Mouse (Mus musculus): ENCODE results near the gene Slc25a13.

Slc25a13 gene

DNA sequence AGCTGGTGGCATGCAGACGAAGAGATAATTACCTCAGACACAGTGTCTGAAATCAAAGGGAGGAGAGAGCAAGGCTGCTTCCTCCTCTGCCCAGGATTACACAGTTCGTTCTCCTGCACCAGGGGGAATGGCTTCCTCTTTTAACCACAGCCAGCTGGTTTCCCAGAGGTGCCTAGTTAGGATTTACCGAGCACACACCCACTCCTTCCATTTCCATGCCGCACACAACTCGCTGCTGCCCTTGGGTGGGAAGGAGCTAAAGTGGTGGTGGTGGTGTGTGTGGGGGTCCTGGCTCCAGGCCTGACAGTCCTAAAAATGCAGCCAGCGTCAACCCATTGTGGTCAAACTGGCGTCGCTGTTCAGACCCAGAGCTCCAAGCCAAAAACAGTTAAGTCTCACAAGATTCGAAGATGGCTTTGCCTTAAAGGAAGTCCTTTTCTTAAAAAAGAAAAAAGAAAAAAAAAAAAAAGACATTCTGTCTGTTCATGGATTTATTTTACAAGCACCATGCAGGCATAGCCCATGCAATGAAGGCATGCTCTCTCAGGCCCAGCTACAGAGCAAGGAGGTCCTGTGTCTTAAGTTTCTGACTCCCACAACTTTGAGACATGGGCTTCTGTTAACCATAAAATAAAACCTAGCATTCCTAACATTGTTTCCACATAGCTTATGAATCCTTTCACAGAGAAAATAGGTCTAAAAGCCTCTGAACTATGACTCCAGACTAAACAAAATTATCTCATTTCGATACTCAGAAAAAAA lies 104.0 kb downstream of the Slc25a13 start:
- no peak for DNase-seq (ENCODE audit: low spot score)

DNA sequence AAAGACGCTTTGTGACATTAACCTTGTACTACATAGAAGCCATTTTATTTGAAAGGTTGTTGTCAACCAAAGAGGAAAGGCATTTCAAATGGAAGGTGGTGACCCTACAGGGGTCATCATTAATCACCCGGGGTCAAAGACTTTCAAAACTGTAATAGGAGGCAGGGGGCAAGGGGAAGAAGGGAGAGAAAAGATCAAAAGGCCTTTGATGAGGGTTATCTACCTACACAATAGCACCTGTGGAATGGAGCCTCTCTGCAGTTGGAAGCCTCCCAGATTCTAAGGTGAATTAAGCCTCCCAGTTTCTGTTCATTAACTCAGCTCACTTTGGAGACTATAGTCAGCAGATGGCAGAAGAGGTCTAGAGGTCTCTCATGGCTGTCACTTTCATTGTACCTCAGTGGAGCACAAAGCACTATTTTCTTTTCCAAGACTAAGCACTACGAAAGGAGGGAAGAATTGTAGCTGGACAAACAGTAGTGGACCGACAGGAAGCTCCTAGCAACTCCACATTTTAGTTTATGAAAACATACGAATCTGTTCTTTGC lies 109.5 kb downstream of the Slc25a13 start:
- no peak for DNase-seq (ENCODE audit: low spot score)

DNA sequence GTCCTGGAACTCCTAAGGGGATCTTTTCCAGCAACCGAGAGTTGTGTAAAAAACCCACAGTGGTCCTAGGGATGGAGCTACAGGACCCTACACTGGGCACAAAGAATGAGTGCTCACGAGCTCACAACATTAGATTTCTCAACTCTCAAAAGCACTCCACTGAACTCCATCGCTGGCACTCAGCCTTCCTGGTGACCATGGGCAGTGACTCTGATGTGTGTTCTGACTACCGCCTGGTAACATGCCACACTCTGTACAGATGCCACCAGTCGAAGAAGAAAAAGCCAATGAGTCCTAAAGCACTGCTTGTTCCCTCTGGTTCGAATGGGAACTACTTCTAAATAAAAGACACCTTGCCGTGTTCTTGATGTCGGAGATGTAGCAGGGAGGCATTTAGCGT lies 111.4 kb downstream of the Slc25a13 start:
- DNase-seq (ENCODE audit: low spot score), result no peak

GRCm38 (mm10) chr6:6103469-6103868 lies 113.5 kb downstream of the Slc25a13 start:
- no peak for DNase-seq (ENCODE audit: low spot score)

GRCm38 (mm10) chr6:6101605-6102004 lies 115.4 kb downstream of the Slc25a13 start:
- no peak for DNase-seq (ENCODE audit: low spot score)

GRCm38 (mm10) chr6:6100892-6101480 lies 116.0 kb downstream of the Slc25a13 start:
- DNase-seq (ENCODE audit: low spot score), result no peak

DNA sequence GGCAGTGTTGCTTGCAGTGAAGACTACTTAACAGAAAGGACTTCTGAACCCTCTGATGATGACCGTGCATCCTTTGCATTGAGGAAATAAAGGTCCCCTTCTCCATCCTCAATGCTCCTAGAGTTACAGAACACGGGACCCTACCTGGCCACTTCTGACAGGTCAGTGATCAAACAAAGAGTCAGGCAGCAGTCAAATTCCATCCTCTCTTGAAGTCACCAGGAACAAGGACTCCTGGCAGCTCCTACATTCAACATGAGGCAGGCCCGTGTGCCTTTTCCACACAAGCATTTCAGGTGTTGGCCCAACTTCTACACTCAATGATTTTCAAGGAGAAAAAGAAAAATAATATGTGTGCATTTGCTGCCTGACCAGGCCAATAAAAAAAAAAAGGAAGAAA lies 123.0 kb downstream of the Slc25a13 start:
- DNase-seq (ENCODE audit: low spot score), result no peak

DNA sequence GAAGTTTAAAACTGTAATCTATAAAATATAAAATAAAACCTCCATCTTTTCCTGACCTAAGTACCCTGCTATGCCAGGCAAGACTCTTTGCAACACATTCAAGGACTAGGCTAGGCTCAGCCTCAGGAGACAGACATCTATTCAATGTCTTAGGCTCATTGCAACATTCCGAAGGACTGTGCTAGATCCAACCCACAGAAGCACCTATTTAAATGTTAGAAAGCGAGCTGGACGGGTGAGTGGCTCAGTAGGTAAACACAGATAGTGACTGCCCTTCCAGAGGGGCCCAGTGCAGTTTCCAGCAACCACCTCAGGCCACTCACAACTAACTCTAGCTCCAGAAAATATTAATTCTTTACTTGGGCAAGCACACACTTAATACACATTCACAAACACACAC lies 123.5 kb downstream of the Slc25a13 start:
- no peak for DNase-seq (ENCODE audit: low spot score)

DNA sequence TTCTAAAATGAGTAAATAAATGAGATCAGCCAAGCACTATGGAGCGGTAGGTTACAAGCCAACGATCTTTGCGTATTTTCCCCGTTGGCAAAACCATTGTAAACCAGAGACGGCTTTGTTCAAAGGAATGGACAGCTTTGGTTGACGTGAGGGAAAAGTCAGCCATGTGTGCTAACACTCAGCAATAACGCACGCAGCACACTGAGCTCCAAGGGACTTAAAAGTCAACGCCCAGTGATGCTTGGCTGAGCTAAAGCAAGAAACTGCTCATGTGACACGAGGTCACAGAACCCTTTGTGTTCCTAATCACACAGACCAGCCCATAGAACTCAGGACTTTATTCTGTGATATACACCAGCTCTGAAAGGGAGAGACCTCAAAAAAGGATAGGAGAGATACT lies 124.5 kb downstream of the Slc25a13 start:
- no peak for DNase-seq (ENCODE audit: low spot score)

- DNase-seq (ENCODE audit: low spot score), result no peak
Measured at GRCm38 (mm10) chr6:6091016-6091415, 126.0 kb downstream of the Slc25a13 start.

GRCm38 (mm10) chr6:6088151-6088550 lies 128.8 kb downstream of the Slc25a13 start:
- no peak for DNase-seq (ENCODE audit: low spot score)

GRCm38 (mm10) chr6:6080484-6080883 lies 136.5 kb downstream of the Slc25a13 start:
- no peak for DNase-seq (ENCODE audit: low spot score)

DNA sequence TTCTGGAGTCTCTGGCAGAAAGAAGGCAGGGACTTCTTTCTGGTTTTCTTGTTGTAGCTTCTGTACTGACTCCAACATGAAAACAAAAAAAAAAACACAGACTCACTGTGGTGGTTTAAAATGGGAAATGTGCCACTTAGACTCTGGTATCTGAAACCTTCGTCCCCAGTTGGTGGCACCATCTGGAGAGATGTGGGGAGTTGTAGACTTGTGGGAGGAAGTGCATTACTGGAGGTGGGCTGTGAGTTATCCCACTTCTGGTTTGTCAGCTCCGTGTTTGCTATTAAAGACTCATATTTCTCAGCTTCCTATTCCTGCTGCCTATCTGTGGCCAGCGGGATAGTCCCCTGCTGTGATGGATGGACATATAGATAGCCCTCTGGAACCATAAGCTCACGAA lies 139.7 kb downstream of the Slc25a13 start:
- DNase-seq (ENCODE audit: low spot score), result no peak

DNA sequence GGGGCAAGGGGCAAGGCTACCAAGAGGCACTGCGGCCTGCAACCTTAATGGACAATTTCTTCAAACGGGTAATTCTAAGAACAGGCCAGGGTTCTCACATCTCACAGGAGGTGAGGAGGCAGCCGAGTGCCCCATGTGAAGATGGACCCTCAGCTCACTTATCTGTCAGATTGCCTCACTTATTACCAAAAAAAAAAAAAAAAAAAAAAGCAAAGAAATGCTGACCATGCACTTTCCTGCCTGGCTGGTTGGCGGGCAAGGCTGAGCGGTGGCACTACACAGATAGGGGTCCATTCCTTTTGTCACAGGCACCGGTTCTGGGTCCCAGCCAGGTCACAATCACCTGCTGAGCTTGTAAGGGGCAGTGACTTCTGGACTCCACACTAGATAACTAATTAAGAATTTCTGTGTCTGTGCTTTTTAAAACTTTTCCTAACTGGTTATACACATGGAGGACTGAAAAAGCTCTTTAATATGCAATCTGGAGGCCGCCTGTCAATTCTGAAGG lies 141.0 kb downstream of the Slc25a13 start:
- DNase-seq (ENCODE audit: low spot score), result no peak

DNA sequence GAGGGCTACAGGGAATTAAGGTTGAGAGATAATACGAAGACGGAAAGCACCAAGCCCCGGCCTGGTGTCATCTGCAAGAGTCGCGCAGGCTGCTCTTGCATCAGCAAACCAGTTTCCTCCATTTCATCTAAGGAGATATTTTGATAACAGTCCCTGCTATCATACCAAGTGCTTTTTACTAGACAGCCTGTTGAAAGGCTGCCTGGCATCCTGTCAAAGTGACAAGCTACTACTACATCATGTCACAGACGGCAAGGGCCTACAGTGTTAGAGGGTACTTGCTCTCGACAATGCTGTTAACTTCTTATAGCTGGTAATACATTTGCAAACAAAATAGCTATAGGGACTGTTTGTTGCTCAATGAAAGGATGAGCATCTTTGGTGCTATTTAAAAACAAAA lies 145.9 kb downstream of the Slc25a13 start:
- DNase-seq (ENCODE audit: low spot score), result no peak

GRCm38 (mm10) chr6:6070015-6070414 lies 147.0 kb downstream of the Slc25a13 start:
- no peak for DNase-seq (ENCODE audit: low spot score)

DNA sequence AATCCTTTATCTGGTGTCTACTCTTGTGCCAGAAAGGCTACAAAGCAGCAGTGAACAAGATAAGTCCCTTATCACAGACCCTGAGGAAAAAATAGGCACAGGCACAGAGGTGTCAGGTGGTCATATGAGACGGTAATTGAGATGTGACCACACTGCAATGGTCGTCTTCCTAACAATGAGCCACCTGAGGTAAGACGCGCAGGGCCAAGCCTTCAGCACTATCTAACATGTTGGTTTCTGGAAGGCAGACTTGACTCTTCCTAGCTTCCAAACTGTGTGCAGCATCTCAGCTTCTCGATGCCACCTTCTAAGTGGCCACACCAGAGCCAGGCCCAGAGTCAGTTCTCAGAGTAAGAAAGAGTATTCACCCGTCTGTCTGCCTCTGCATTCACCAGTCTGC lies 149.8 kb downstream of the Slc25a13 start:
- no peak for DNase-seq (ENCODE audit: low spot score)

DNA sequence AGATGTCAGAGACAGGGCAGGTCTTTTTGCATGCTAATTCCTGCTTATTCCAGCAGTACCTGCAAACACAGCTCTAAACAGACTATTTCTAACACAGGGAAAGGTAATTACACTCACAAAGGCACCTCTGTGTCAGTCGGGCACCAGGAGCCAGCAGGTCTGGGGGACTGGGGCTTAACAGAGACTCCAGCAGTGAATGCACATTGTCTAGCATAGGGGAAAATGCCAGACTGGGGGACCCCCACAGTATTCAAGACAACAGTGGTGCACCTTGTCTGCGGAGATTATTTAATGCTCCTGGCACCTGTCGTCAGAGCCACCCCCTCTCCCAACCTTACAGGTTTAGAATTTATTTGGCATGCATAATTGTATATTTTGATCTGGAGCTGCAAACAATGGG lies 158.4 kb downstream of the Slc25a13 start:
- DNase-seq (ENCODE audit: low spot score), result no peak

DNA sequence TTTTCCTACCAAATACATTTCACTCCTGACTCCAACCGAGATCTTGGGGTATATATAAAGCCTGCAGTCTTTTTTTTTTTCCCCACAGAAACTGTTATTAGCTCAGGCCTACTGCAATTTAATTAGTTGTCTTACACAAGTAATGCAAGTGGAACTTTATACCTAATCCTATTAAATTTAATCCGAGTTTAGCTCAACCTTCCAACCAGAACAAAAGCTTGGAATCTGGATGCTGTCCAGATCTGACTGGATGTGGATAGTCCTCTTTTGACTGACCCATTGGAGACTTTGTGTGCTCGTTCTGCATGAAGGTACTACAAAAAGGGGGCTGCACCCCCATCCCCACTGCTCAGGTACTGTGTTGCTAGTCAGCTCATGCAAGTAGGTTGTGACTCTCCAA lies 163.0 kb downstream of the Slc25a13 start:
- no peak for DNase-seq (ENCODE audit: low spot score)

DNA sequence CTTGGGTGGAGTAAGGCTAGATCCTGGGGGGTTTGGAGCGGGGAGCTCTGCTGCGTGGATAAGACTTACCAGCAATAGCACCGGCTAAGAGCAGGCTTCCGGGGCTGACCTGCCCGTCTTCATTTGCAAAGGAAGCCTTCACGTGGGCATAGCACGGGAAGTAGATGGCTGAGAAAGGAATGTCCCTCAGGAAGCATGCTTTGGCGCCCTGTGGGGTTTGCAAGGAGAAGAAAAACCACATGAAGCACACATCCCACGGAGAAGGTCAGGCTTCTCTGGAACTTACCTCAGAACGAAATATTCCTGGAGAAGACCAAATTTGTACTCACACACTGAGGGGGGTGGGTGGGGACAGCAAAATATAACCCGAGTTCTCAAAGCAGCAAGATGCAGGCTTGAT lies 164.3 kb downstream of the Slc25a13 start:
- DNase-seq (ENCODE audit: low spot score), result no peak

DNA sequence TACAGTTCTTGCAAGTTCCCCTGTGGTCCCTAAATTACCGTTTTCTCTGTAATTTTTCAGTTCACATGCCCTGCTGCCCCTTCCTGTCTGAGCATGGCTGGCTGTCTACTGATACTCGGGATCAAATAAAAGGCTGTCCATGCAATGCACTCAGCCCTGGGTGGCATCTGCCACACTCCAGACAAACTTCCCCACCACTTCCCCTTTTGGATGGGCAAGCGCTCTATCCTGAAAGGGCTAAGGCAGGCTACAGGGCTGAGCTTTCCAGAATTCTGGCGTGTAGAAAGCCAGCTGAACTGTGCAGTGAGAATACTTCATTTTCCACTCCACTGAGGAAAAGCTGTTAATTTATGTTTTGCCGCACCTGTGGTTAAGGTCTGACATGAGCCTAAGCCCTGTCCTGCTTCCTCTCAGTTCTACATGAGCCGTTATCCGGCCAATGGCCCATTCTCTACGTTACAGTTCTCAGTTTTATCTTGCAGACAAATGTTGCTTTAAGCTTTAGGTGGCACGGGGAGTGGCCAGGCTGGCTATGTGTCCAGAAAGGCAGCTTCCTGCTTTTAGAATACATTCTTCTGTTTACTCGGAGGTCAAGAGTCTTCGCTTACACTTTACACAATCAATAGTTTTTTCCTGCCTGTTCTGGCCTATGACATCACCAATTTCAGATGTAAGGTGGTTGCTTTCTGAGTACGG lies 170.1 kb downstream of the Slc25a13 start:
- no peak for DNase-seq (ENCODE audit: low spot score)

DNA sequence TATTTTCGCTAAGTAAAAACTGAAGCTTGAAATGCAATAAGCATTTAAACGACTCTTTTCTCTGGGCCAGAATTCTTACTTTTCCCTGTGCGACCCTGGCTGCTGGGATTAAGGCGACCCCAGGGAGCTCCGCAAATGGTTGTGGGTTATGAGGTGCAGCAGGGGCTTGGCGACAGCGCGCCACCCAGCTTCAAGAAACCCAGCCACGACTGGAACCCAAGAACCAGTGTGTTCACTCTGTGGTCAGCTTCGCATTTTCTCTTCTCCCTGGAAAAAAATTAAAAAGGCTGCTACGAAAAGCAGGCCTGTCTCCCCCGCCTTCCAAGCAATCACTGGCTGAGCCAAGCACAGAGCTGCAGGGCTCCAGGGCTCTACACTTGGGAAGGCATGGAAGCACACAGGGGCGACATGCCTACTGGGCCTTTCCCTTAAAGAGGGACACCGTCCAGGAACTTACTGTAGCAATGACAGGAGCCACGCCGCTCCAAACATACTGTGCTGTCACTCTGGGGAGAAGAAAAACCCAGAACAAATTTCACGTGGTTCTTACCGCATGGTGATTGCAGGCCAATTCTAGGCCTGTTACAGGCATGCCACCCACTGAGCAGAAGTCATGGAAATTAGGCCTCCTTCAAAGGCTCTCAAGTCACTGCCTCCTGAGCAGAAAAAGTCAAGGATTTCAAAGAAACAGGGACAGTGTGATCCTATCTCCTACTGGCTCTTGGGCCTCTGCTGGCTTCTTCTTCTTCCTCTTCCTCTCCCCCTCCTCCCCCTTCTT lies 178.0 kb downstream of the Slc25a13 start:
- no peak for DNase-seq (ENCODE audit: low spot score)

Measured in spleen, adult 12 weeks (tissue).